Mouse (Mus musculus) lung, postnatal 36 days (tissue): ENCODE measurements around the gene Tsc22d2.

Experiments
- DNase-seq: peaks from one replicate; pipeline ENCODE4 v3.0.0; 2022; ENCODE audit warnings: mixed read lengths

Tsc22d2 gene

GRCm38 (mm10) chr3:58414234-58414938 lies at the start of gene Tsc22d2:
Gene Tsc22d2 (plus strand): TSS chr3:58414715.
- peak; percentile 97 for DNase-seq

DNA sequence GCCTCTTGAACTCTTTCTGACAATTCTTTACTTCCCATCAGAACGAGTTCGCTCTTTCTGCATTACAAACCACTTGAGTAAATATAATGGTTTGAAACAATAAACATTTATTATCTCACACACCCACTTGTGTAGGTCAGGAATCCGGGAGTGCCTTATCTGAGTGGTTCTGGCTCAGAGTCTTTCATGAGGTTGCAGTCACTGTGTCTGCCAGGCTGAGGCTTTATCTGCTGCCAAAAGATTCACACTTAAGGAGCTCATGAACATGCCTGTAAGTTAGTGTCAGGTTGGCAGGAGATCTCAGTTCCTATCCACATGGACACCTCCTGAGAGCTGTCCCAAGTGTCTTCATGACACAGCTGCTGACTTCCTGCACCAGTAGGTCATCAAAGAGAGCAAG lies 47.8 kb upstream of the Tsc22d2 start:
- DNase-seq: peak; percentile 19

DNA sequence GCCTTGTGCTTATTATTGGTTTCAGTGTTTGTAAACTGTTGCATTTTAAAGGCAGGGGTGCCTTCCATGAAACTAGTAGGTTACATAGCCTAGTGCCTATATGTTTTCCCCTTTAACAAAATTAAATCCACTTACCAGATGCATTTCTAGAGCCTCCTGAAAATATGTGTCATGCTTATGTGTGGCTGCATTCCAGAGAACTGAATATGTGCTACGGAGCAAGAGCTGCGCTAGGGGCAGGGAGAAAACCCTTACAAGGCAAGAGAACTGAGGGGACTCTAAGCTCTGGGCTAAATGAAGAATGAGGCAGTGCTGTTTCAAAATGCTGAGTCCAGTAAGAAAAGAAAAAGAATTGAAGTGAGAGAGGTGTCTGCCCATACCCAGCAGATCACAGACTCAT lies 43.7 kb upstream of the Tsc22d2 start:
- DNase-seq: no peak

GRCm38 (mm10) chr3:58372066-58372904 lies 42.2 kb upstream of the Tsc22d2 start:
- peak; percentile 93 for DNase-seq

- DNase-seq: no peak
Measured at GRCm38 (mm10) chr3:58372905-58373208, 41.7 kb upstream of the Tsc22d2 start.

GRCm38 (mm10) chr3:58374281-58374680 lies 40.2 kb upstream of the Tsc22d2 start:
- DNase-seq: no peak

DNA sequence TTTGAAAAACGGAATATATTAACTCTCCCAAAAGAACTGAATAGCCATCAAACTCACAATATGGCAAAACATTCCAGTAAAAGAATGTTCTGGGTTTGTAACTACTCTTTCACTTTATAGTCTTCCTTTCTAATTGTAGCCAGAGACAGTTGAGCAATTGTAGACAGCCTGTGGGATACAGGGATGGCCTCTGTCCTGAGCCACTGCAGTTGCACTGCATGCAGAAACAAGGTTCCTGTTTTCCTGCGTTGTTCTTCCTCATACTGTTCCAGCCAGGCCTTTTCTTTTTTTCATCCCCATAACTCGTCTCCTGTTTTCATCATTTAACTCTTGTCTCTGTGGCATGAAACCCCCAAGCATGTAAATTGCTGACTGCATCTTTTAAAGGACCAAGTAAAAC lies 37.8 kb upstream of the Tsc22d2 start:
- no peak for DNase-seq

- DNase-seq: no peak
Measured at GRCm38 (mm10) chr3:58377589-58378134, 36.9 kb upstream of the Tsc22d2 start.

DNA sequence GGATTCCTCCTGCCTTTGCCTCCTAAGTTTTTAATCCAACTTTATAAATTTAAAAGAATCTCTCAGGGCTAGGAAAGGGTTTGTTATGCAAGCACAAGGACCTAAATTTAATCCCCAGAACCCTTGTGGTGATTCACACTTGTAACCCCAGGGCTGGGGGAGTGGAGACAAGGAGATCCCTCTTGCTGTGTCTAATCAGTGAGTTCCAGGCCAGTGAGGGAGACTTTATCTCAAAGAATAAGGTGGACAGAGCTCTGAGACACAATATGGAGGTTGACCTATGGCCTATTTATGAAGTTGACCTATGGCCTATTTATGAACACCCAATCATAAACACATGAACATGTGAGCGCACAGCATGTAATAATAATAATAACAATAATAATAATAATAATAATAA lies 31.8 kb upstream of the Tsc22d2 start:
- no peak for DNase-seq

- DNase-seq: no peak
Measured at GRCm38 (mm10) chr3:58385060-58385459, 29.5 kb upstream of the Tsc22d2 start.

DNA sequence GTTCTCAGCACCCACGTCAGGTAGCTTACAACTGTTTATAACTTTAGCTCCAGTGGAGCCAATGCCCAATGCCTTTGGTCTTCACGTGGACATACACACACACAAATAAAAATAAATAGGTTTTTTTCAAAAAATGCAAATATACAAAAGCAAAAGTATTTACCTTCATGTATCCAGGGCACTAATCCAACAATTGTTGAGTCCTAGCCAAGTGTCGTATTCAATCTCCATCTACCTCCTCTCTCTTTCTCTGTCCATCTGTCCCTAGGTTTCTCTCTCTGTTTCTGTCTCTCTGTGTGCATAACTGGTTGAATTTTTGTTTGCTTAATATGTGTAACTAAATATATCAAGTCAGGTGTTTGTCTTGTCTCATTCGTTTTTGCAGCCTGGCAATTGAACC lies 25.8 kb upstream of the Tsc22d2 start:
- no peak for DNase-seq

GRCm38 (mm10) chr3:58398541-58398940 lies 16.0 kb upstream of the Tsc22d2 start:
- DNase-seq: no peak

DNA sequence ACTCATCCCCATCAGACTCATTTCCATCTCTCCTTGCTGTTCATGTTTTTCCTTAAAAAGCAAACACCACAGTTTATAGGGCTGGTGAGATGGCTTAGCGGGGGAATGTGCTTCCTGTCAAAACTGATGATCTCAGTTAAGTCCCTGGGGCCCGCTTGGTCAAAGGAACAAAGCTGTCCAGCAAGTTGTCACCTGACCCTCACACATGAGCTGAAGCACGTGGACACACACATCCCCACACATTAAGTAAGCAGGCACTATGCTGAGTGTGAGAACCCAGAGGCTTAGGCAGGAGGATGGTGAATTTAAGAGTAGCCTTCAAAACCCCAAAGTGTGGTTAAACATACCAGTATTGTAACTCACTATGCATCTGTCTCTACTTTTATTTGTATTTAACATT lies 14.6 kb upstream of the Tsc22d2 start:
- DNase-seq: no peak

DNA sequence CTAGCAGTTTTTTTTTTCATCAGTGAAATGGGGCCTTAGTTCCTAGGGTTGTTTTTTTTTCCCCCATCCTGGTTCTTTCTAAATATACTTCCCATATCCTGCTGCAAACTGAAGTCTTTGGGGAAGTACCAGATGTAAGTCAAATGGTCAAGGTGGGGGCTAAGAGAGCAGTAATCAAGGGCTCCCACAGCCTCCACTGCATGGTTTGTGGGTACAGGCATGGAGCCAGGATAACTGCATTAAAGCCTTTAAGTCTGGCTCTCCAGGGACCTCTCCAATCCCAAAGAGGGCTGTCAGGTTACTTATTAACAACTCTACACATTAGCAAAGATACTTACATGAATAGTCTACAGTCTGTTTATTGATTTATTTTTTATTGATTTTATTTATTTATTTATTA lies 2.8 kb upstream of the Tsc22d2 start:
- DNase-seq: no peak

- no peak for DNase-seq
Measured at GRCm38 (mm10) chr3:58413671-58414070, 844 bp upstream of the Tsc22d2 start.

DNA sequence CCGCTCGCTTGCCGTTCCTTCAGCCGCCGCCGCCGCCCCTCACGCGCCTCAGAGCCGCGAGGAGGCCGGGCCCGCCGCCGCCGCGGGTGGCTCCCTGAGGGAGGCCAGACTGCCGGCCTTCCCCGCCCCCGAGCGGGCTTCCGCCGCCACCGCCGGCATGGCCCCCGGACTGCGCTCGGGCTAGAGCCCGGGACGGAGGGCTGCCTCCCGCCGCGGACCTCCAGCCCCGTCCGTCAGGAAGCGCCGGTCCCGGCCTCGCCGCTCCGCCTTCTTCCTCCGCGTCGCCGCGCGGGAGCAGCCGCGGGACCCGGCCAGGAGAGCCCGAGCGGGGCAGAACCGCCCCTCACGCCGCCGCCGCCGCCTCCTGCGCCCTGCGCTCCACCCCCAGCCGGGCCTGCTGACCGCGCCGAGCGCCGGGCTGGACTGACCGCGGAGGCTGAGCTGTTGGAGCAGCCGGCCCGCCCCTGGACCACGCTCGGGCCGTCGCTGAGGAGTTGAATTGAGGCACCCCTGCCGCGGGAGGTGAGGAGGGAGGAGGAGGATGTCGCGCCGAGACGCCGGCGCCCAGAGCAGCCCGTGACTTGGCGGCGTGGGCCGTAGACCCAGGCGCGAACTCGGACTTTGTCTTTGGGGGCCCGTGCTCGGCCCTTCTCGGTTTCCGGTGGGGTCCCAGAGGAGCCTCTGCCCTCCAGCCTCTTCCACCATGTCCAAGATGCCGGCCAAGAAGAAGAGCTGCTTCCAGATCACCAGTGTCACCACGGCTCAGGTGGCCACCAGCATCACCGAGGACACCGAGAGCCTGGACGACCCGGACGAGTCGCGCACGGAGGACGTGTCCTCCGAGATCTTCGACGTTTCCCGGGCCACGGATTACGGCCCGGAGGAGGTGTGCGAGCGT lies 720 bp downstream of the Tsc22d2 start:
- DNase-seq: peak; percentile 82

DNA sequence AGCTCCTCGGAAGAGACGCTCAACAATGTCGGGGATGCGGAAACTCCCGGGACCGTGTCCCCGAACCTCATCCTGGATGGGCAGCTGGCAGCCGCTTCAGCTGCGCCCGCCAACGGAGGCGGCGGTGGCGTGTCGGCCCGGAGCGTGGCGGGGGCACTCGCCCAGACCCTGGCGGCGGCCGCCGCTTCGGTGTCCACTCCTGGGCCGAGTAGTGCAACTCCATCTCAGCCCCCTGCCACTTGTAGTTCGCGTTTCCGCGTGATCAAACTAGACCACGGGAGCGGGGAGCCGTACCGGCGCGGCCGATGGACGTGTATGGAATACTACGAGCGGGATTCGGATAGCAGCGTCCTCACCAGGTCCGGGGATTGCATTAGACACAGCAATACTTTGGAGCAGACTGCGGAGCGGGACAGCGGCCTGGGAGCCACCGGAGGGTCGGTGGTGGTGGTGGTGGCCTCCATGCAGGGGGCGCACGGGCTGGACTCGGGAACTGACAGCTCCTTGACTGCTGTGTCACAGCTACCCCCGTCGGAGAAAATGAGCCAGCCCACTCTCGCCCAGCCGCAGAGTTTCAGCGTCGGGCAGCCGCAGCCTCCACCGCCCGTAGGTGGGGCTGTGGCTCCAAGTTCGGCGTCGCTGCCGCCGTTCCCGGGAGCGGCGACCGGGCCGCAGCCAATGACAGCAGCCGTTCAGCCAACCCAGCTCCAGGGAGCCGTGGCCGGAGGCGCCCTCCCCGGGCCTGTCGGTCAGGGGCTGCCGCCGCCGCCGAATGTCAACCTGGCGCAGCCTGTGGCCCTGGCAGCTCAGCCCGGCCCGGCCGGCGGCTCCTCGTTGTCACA lies 1.6 kb downstream of the Tsc22d2 start:
- DNase-seq: peak; percentile 83

- peak; percentile 39 for DNase-seq
Measured at GRCm38 (mm10) chr3:58416726-58417437, 2.4 kb downstream of the Tsc22d2 start.

DNA sequence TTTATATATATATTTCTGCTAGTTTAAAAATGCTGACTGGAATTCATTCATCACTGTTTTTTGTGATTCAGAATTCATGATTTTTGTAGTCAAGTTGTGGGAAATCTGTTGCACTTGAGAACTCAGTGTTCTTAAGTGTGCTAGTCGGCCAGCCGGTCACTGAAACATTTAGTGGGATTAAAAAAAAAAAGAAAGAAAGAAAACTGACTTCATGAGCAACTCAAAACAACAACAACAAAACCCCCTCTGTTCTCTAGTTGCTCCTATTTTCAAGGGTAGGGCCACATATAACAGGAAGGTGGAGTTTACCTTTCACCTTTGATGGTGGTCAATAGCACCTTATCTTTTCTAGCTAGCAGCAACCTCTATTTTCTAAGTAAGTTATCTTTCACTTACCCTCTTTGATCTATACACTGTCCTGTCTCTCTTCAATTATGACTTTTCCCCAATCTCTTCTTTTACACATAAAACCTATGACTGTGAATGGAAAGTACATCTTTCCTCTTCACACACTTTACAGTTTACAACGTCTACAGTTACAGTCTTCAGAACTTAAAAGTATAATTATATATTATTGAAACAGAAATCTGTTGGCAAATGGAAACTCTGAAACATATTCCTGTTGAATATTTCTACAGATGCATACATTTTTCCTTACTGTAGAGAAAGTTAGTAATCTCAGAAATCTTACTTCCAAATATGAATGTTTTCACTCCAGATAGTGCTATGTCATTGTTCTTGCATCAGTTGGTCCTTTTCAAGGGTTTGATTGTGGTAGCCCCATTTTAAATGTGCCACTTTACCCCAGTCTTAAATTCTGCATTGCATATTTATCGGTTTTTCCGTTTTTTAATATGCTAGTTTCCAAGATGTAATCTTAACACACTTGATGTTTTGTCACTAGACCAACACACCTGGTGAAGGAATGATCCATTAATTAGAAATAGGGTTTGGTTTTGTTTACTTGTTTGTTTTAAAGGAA lies 4.5 kb downstream of the Tsc22d2 start:
- no peak for DNase-seq

DNA sequence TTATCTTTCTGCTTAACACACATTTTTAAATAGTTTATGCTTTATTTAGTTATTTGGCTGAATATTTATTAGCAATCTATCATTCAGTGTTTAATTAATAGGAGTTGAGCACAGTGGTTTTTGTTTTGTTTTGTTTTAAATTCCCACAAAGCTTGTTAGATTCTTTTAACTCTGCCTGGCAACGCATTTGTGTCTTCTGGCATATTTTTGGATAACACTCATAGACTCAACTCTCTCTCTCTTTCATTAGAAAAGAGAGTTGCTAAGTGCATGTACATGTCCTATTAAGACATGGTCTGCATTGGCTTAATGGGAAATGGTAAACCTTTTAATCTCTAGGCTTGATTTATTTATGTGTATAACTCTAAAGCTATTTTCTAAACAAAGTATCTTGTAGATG lies 14.3 kb downstream of the Tsc22d2 start:
- no peak for DNase-seq
